Mouse (Mus musculus) liver, adult (tissue): ENCODE measurements around the gene Pigt.

Experiments used
- GATA4 ChIP-seq: IDR thresholded peaks from 2 replicates; pipeline ENCODE4 v1.6.1; 2014; ENCODE audit warnings: mild to moderate bottlenecking, low read length; ENCODE audit not compliant: insufficient replicate concordance

Pigt gene

DNA sequence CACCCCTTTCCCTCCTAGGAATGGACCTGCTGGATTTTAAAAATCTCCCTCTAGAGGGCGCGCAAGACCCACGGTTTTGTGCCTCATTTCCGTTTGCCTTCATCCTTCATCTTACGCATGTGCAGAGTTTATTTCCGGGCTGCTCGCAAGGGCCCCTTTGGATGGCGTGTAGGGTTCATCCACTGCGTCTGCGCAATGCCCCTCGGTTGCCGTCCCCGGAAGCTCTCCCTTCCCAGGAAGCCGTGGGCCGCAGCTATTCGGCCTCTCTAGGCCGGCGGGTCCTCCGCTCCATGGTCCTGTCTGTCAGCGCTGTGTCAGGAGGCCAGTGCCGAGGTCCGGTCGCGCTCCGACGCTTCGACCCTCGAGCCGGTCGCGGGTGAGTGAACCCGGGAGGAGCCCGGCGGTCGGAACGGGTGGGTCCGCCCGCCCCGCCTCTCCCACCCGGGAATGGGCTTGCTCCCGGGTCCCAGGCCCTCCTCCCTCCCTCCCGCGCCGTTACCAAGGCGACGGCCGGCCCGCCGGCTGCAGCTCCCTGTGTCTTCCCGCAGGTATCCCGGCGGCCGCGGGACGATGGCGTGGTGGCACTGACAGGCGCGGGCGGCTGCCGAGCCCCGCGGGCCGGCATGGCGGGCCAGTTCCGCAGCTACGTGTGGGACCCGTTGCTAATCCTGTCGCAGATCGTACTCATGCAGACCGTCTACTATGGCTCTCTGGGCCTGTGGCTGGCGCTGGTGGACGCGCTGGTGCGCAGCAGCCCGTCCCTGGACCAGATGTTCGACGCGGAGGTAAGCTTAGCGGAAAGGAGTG is 36.4 kb upstream of the Pigt start, which contains the start of gene Gm20458:
Gene Gm20458 (plus strand): TSS at position 223 of the 807 bp plus-strand sequence.
- peak; percentile 12; the same call in 1 of the 2 replicates for TF ChIP-seq GATA4

- TF ChIP-seq GATA4 = no peak
Measured at GRCm38 (mm10) chr2:164465161-164465560, 32.2 kb upstream of the Pigt start.

- TF ChIP-seq GATA4 = no peak
Measured at GRCm38 (mm10) chr2:164466787-164467186, 30.5 kb upstream of the Pigt start.

DNA sequence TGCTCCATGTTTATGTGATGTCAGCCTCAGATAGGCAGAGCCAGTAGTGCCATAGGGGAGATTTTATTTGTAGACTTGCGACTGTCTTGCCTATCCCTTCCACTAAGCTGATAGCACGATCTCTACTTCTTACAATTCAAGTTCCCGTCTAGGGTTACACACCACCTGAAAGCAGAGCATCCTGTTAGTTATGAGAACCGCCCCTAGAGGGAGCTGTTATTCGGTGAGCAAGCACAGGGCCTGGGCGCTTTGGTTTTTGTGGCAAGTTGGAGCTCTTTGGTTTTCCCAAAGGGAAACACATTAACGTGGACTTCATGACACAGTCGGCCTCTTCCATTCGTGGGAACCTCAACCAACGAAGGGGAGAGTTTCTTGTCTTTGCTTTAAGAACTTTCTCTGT is 27.1 kb upstream of the Pigt start:
- no peak for TF ChIP-seq GATA4

DNA sequence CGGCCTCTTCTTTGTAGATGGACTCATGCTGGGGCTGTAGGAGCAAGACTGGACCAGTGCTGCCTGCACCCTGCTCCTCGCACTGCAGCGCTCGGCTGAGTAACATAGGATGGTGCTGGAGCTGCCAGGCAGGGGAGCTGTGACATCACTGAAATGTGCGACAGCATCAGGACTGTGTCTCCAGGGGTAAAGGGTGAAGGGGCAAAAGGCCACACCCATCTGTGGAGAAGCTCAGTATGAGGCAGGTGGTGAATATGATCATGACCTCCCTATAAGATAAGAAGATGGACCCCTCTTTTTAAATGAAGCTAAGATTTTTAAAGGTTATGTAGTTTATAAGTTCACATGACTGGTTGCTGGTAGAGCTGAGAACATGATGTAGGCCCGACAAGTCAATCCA is 23.7 kb upstream of the Pigt start, which contains the start of gene Trp53tg5:
Gene Trp53tg5 (minus strand): TSS at position 101 of the 400 bp plus-strand sequence.
- TF ChIP-seq GATA4 = no peak

DNA sequence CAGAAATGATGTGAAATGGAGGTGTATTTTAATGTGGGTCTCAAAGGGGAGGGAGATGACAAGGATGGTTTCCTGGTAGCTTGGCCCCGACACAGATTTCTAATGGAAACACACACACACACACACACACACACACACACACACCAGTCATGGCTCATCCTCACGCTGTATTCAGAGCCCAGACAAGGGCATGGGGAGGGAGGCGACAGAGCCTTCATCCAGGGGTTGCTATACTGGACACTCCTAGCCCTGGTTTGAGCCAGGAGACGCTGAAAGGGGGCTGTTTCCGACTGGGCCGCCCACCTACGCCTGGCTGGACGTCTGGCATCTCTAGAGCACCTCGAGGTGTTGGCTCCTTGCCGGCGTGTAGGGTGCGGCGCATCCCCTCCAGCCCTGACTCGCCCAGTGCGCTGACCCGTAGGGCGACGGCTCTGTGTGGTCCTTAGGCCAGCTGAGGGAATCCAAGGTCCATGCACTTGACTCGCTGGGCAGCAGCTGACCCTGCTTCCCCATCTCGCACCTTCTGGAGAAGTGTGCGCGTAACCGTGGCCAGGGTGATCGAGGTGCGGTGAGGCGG is 11.6 kb upstream of the Pigt start, which contains the start of gene Dbndd2:
Gene Dbndd2 (plus strand): TSS at position 426 of the 577 bp plus-strand sequence.
- no peak for TF ChIP-seq GATA4

DNA sequence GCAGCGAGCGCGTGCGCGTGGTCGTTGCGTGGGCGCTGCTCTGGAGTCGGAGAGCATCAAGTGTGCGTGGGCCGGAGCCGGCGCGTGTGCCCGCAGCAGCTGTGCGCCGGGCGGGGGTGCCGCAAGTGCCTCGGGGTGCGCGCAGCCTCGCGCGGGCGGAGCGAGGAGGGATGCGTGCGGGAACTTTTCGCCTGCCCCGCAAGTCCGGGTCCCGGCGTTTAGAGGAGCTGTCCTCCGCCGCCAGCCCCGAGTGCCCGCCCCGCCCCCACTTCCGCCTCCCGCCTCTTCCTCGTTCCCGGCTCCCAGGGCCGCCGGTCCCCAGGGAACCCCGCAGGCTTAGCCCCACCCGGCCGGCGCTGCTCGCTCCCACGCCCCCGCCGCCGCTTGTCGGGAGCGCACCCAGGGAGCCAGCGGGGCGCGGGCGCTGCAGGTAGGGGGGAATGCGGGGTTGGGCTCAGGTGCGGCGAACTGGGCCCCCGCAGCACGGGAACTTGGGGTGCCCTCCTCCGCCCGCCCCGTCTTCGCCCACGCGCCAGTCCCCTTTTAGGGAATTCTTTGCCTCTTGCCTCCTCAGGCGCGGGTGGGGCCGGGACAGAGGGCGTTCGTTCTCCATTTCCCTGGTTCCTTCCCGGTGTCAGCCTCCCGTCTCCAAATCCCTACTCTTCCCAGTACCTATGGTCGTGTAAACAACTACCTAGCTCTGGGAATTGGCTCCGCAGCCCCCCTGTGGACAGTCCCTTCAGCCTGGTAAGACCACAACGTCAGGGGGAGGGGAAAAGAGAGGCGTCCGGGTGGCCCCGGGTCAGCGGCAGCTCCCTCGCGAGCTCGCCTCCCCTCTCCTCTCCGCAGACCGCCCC is 10.8 kb upstream of the Pigt start:
- no peak for TF ChIP-seq GATA4

DNA sequence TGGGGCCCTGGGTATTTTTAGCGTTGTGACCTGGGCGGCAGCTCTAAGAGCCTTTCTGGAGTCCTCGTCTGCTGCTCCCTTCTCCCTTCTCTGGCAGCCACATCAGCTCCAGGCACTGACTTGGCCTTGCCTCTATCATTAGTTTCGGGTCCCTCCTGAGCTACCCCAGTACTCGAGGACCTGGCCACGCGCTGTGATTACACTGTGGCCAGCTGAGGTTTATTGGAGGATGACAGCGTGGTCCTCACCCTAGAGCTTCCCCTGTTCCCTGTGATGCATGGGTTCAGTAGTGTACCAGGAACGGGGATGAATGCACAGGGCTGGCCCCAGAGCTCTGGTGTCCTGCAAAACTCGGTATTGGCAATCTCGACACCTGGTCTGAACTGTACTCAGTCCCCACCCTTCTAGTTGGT is 10.2 kb upstream of the Pigt start:
- no peak for TF ChIP-seq GATA4

GRCm38 (mm10) chr2:164487812-164488211 is 9.5 kb upstream of the Pigt start:
- TF ChIP-seq GATA4 = no peak

DNA sequence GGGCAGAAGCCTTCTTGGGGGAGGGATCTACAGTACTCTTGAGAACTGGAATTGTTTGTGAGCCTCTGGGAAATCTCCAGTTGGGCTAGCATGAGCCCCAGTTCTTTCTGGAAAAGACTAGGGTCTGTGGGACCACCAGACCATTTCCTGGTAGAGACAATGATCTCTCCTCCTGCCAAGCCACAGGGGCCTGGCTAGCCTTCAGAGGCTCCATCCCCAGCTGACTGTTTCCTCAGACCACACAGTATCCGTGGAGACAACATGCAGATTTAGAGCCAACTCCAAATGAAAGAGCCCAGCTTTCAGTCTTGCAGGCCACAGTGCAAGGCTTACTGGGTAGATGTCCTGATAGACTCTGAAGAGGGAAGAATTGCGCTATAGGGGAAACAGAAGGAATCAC is 3.2 kb upstream of the Pigt start:
- no peak for TF ChIP-seq GATA4

DNA sequence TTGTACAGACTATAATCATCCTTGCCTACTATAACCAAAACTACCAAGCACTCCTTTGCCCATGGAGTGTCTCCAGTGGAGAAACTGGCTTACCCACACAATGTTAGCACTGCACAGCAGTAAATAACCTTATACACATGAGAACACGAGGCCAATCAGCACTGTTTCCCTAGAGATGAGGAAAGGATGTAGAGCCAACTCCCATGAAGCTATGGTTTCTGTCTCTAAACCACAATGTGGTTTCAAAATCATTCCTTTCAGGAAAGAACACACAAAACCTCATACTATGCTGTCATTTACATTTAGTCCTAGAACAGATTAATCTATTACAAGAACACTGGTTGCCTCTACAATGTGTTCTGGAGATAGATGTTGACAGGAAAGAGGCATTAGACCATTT is 989 bp upstream of the Pigt start:
- TF ChIP-seq GATA4 = no peak

DNA sequence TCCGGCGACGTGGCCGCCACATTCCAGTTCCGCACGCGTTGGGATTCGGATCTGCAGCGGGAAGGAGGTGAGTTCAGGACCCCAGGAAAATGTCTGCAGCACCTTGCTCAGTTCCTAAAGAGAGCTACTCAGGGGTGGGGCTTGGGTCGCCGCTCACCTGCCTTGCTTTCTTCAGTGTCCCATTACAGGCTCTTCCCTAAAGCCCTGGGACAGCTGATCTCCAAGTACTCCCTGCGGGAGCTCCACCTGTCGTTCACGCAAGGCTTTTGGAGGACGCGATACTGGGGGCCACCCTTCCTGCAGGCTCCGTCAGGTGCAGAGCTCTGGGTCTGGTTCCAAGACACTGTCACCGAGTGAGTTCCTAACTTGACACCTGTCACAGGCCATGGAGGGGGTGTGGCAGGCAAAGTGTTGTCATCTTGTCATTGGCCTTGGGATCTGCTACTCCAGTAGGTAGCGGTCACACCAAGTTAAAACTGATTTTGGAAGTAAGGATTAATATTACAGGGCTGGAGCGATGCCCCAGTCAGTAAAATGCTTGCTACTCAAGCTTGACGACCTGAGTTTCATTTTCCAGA is 460 bp downstream of the Pigt start:
- no peak for TF ChIP-seq GATA4

DNA sequence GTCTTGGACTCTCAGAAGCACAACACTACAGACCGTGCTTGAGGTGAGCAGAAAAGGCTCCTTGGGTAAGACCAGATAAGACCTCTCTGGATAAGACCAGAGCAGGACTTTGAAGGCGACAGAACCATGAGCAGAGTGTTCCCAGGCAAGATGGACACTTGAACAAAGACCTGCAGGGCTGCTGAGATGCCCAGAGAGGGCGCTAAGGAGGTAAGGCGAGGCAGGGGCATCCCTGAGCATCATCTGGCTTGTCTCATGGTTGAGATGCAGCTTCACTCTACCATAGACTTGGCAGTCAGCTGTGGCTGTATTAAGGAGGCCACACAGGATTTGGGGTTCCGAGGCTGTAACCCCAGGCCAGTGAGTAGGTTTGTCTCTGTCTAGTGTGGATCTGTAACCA is 2.0 kb downstream of the Pigt start:
- TF ChIP-seq GATA4 = no peak

DNA sequence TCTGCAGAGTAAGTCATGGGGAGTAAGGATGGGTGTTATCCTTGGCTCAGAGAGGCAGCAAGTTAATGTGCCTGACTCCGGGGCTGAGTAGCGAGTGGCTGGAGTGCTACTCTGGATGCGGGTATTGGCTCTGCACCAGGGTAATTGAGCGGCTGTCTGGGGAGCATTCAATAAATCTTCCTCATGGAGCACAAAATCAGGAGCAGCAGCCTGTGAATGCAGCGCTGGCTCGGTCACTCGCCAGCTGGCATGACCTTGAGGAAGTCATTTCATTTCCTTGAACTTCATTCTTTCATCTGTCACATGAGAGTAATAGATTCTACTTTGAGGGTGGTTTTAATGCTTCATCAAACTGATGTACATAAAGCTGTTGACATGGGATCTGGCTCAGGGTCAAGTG is 3.2 kb downstream of the Pigt start:
- no peak for TF ChIP-seq GATA4

GRCm38 (mm10) chr2:164504919-164505318 is 7.6 kb downstream of the Pigt start:
- no peak for TF ChIP-seq GATA4
